Mouse (Mus musculus) C2C12 (cell line): ENCODE data around the gene Wiz.

Experiments used
- CTCF ChIP-seq: IDR thresholded peaks from one replicate; pipeline ENCODE4 v1.5.1; 2011; ENCODE audit not compliant: control insufficient read depth, insufficient read depth, insufficient read length
- MAX ChIP-seq: IDR thresholded peaks from one replicate; pipeline ENCODE4 v1.6.1; 2011; ENCODE audit warnings: mild to moderate bottlenecking, control low read depth
- MYOD1 ChIP-seq: IDR thresholded peaks from one replicate; pipeline ENCODE4 v1.6.1; 2011; ENCODE audit warnings: low read depth; ENCODE audit not compliant: control insufficient read depth, insufficient read length
- USF1 ChIP-seq: IDR thresholded peaks from one replicate; pipeline ENCODE4 v1.6.1; 2011; ENCODE audit warnings: low read depth, mild to moderate bottlenecking, control low read depth, moderate library complexity

DNA sequence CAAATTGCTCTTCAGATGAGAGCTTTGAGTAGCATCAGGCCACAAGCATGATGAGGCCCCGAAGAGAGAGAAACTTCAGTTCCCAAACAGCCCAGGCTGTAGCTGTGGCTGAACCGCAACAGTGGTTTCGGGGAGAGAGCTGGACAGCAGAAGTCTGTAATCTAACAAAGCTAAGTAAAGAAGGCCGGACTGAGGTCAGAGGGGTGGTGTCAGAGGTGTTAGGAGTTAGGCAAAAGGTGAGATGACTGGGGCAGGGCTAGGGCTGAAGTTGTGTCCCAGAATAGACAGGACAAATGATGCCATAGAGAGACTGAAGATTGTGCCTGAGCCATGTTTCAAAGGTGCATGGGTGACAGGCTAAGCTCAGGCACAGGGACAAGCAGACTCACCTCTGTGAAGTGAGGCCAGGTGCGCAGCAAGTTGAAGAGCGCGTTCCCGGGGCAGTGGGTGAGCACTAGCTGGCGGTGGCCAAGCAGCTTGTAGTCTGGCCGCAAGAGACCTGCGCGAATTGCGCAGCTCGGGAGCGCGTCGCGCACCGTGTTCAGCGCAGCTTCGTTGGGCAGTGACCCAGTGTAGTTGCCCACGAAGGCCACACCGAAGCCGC is 26.3 kb upstream of the Wiz start:
- TF ChIP-seq CTCF (no peak), MYOD1 (no peak), MAX (no peak), USF1 (no peak)
